Mouse (Mus musculus): ENCODE measurements around the gene Cln6.

GRCm38 (mm10) chr9:62877825-62878224 is 39.2 kb downstream of the Cln6 start:
- TF ChIP-seq CTCF (conservative IDR thresholded peaks at IDR 0.05; ENCODE audit: insufficient read depth, insufficient read length, low read depth, low read length) (no peak), POLR2A (IDR thresholded peaks at IDR 0.05; ENCODE audit: low read depth, low read length) (no peak)

Measured in kidney, adult 2 months (tissue).